Mouse (Mus musculus): ENCODE data around the gene Mrpl20.

Mrpl20 gene

GRCm38 (mm10) chr4:155802741-155803339 is at the start of gene Mrpl20:
Mrpl20 (plus strand) TSS chr4:155802878.
- no peak for DNase-seq (ENCODE audit: low read depth)

DNA sequence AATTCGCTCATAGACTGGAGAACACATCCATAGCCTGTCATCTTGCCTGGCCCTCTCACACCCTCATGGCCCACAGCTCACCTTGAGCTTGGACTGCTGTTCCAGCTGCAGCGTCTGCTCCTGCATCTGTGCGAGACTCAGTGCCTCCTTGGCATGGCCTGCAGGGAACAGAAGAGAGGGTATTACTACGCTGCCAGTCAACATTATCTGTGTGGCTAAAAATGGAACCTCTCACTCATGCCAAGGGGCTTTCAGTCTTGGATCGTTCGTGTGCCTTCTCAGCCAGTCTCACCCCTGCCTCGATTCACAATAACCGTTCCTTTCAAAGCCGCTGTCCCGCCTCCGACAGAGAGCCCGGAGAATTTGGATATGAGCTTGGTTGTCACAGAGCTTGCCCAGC is 45.7 kb upstream of the Mrpl20 start:
- DNase-seq (ENCODE audit: low read depth) = no peak

- DNase-seq (ENCODE audit: low read depth) = no peak
Measured at GRCm38 (mm10) chr4:155759862-155760612, 42.6 kb upstream of the Mrpl20 start.

DNA sequence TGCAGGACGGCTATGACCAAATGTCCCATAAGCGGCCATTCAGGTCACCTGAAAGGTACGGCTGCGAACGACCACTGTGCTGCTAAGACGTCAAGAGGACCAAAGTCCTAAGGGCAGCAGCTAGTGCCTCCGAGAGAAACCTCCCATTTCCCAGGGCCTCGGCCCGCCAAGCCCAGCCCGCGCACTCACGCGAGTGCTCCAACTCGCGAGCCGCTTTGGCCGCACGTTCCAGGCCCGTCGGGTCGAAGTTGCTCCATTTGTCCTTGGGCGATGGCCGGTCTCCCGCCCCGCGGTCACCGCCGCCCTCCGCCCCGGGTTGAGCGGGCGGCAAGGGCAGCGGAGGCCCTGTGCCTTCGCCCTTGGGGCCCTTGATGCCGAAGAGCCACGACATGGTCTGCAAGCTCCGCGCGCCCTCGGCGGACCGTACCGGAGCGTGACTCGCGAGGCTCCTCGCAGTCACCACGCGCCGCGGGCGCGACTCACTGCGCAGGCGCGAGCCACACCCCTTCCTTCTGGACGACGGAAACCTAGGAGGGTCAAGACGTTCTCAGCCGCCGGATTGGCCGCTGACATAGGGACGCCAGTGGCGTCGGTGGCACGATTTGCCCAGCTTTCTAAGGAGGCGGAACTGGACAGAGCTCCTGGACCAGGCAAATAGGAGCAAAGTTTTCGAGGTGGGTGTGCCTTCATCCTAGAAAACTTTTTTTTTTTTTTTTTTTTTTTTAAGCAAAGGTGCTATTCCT is 41.9 kb upstream of the Mrpl20 start, which contains the start of gene Atad3a:
Gene Atad3a, minus strand, starts transcription at position 481 of the 743 bp plus-strand sequence.
- DNase-seq (ENCODE audit: low read depth) = peak; percentile 95

GRCm38 (mm10) chr4:155761356-155762099 is 41.1 kb upstream of the Mrpl20 start:
- no peak for DNase-seq (ENCODE audit: low read depth)

DNA sequence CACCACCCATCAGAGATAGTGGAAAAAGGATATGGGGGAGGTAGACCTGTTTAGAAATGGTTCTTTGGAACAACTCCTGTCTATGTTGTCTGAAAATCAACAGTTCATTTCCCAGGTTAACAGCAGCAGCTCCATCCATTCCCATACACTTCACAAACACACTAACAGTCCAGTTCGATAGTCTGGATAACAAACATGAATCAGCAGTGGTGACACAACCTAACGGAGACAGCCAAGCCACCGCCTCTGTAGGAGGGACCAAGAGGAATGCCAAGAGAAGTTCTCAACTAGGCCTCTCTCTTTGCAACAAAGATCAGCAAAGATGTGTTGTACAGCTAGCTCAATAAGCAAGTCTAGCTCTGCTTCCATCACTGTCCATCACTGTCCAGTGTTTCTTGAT is 40.3 kb upstream of the Mrpl20 start:
- no peak for DNase-seq (ENCODE audit: low read depth)

- DNase-seq (ENCODE audit: low read depth) = no peak
Measured at GRCm38 (mm10) chr4:155769496-155769879, 33.2 kb upstream of the Mrpl20 start.

DNA sequence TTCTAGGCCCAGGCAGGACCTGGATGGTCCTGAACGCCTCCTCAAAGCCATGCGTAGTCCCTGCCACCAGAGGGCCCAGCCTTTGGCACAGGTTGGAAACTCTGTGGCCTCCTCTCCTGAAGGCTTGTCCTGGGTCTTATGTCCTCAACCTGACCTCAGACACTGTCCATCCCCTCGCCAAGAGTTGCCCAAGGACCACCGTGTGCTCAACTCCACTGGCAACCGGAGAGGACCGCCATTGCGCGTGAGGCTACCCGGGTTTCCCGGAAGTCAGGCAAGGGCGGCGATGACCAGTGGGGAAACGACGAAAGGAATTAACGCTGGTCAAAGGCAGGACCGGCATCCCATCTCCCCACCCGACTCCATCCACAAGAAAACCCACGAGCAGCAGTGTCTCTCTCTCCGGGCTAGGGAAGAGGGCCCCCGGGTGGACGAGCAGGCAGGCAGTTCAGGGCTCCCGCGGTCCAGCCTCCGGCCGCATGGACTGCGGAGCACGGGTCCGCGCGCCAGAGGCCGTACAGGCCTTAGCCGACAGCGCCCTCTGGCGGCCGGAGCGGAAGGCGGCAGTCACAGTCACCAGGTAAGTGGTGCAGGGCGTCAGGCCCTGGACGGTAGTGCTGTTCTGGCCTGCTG is 32.7 kb upstream of the Mrpl20 start:
- DNase-seq (ENCODE audit: low read depth) = no peak

DNA sequence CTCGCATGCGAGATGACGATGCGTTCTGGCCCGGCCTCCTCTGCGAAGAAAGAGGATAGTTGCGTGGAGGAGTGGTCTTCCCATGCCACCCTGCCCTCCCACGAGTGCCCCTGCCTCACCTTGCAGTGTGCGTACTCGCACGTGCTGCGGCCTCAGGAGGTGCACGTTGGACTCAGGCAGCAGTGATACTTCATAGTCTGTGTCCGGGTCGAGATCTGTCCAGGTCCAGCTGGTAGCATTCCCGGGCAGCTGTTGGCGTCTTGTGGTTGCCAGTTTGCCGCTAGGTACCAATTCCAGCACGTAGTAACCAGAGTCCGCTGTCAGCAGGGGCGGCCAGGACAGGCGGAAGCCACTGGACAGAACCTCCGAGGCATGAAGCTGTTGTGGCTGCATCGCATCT is 32.1 kb upstream of the Mrpl20 start:
- DNase-seq (ENCODE audit: low read depth) = no peak

- no peak for DNase-seq (ENCODE audit: low read depth)
Measured at GRCm38 (mm10) chr4:155771706-155772105, 31.0 kb upstream of the Mrpl20 start.

DNA sequence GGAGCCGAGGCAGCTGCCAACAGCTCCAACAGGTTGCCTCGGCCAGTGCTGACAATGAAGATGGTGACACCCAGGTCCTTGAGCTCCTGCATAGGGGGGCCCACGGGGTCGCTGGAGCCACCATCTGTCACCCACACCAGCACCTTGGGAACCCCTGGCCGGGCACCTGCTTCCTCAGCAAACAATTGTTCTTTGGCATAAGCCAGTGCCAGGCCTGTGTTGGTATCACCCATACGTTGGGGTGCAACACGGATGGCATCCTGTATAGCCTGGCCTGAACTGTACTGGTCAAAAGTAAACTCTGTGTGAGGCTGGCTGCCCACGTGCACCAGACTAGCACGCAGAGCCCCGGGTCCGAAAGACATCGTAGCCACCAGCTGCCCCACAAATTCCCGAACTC is 29.9 kb upstream of the Mrpl20 start:
- DNase-seq (ENCODE audit: low read depth) = no peak

- no peak for DNase-seq (ENCODE audit: low read depth)
Measured at GRCm38 (mm10) chr4:155773335-155774078, 29.2 kb upstream of the Mrpl20 start.

DNA sequence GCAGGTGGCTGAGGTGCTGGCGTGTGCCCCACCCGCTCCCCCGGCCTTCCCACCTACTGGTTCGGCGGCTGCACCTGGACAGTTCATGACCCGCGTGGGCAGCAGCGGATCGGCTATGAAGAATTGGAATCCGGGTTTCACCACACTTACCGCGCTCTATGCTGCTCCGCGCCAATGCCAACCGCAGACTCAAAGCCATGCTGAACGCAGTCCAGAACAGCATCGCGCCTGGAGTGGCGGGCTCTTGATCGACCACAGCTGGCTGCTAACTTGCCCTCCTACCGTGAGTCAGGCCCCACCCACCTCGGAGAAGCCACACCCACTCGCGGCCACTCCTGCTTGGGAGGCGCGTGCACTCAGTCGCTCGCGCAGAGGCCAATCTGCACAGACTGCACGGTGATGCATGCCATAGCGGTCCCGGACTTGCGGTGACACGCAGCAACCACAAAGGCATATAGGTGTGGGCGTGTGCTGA is 28.4 kb upstream of the Mrpl20 start, which contains the start of gene Vwa1:
Gene Vwa1, minus strand, starts transcription at position 419 of the 475 bp plus-strand sequence.
- peak; percentile 82 for DNase-seq (ENCODE audit: low read depth)

GRCm38 (mm10) chr4:155774971-155775740 is 27.5 kb upstream of the Mrpl20 start:
- DNase-seq (ENCODE audit: low read depth) = peak; percentile 63

- no peak for DNase-seq (ENCODE audit: low read depth)
Measured at GRCm38 (mm10) chr4:155775855-155776254, 26.8 kb upstream of the Mrpl20 start.

DNA sequence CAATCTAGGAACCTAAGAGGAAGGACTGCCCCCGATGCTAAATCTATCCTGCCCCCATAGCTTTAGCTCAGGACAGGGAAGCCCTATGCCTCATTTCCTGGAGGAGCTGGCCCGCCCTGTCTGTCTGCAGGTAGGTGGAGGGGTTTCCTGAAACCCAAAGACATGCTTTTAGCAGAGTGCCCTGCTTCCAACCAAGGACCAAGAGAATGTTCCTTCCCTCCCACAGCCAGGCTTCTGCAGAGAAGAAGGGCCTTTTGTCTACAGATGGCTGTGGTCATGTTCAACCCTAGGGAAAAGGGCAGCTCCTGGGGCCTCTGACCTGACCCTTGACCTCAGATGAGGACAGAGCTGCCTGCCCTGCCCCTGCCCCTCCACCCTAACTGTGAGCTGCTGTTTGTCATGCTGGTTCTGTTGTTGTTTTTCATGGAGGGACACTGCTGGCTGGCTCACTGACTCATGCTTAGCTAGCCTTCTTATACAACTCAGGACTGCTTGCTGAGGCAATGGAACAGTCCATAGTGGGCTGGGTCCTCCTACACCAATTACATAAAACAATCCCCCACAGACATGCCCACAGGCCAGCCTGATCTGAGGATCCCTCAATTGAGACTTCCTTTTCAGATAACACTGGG is 25.9 kb upstream of the Mrpl20 start:
- DNase-seq (ENCODE audit: low read depth) = no peak

GRCm38 (mm10) chr4:155777816-155778215 is 24.9 kb upstream of the Mrpl20 start:
- no peak for DNase-seq (ENCODE audit: low read depth)

- no peak for DNase-seq (ENCODE audit: low read depth)
Measured at GRCm38 (mm10) chr4:155779498-155779897, 23.2 kb upstream of the Mrpl20 start.

- no peak for DNase-seq (ENCODE audit: low read depth)
Measured at GRCm38 (mm10) chr4:155780895-155781294, 21.8 kb upstream of the Mrpl20 start.
